In genomic region chr3:149444377-149444776, GRCm38 (mm10) we compare ENCODE assay signal across 12 mouse cellular contexts.
DNase-seq lines count a peak whose midpoint lies in the region; ATAC-seq and TF ChIP-seq lines count a peak whose summit lies in the region.
"Had no signal": no experiment of that assay in that cellular context is flagged by ENCODE, and none has a peak within 500 bp of the region (broad histone marks: within the 10 kb centered on the region; RNA-seq: fewer than 3 reads in every experiment).

No protein-coding gene starts in this region.

- no peak for DNase-seq in heart, embryonic 10.5 days (ENCODE audit: low spot score)
- DNase-seq in heart, postnatal 4 days = no peak
- no peak for DNase-seq in lung, adult 2 months
- DNase-seq in lung, postnatal 10 days = no peak
- DNase-seq in retina, postnatal 1 day = peak; percentile 60
- no peak for DNase-seq in embryo, embryonic 11 days
- DNase-seq: gastrocnemius, postnatal 25 days; liver; right cerebral cortex, postnatal 14 days; thymus, adult 18-20 months had no signal

- no peak for ATAC-seq in intestine, embryonic 16.5 days
- no peak for ATAC-seq in erythroblast, adult 5-6 weeks (replicated peaks; ENCODE audit: low FRiP score, poor library complexity, severe bottlenecking)

- H3K4me3 ChIP-seq in heart, embryonic 10.5 days = peak overlapping the region; percentile 60
- peak overlapping the region; percentile 68 for H3K4me3 ChIP-seq in lung, adult 2 months (replicated peaks; ENCODE audit: extremely low read depth, low read depth, low read length)
- peak overlapping the region; percentile 49 for H3K4me3 ChIP-seq in intestine, embryonic 16.5 days (ENCODE audit: low read length)

- no peak for TF ChIP-seq POLR2A in lung, adult 2 months (IDR thresholded peaks at IDR 0.05; ENCODE audit: borderline replicate concordance, extremely low read depth, low read depth, low read length)

- 70% methylated on average over 8 of the region's 8 CpGs for WGBS in heart, embryonic 10.5 days
- WGBS in lung, adult 2 months = 57% methylated on average over 8 of the region's 8 CpGs
- WGBS in intestine, embryonic 16.5 days = 57% methylated on average over 8 of the region's 8 CpGs

- peak overlapping the region; percentile 19; the same call in 1 of the 2 replicates for H3K4me2 ChIP-seq in intestine, embryonic 16.5 days (ENCODE audit: low read depth, low read length)

- H3K27me3 ChIP-seq in heart, embryonic 10.5 days (ENCODE audit: insufficient read depth, poor library complexity, severe bottlenecking) = no peaks in the 10 kb centered on the region
- no peaks in the 10 kb centered on the region for H3K27me3 ChIP-seq in intestine, embryonic 16.5 days (replicated peaks; ENCODE audit: control insufficient read depth, insufficient read depth, low read length)

- TF ChIP-seq CTCF in lung, adult 2 months (IDR thresholded peaks at IDR 0.05; ENCODE audit: insufficient read depth, low read length) = no peak

- H3K36me3 ChIP-seq in heart, embryonic 10.5 days = no peaks in the 10 kb centered on the region
- H3K36me3 ChIP-seq in intestine, embryonic 16.5 days (ENCODE audit: control insufficient read depth, insufficient read depth, low read length) = no peaks in the 10 kb centered on the region

- H3K9me3 ChIP-seq in heart, embryonic 10.5 days = no peaks in the 10 kb centered on the region
- H3K9me3 ChIP-seq in intestine, embryonic 16.5 days (ENCODE audit: control insufficient read depth, low read length) = no peaks in the 10 kb centered on the region

- peak overlapping the region; percentile 70; the same call in 1 of the 2 replicates for H3K27ac ChIP-seq in heart, embryonic 10.5 days
- no peak overlapping the region for H3K27ac ChIP-seq in intestine, embryonic 16.5 days (ENCODE audit: low read length)

- no peak overlapping the region for H3K9ac ChIP-seq in intestine, embryonic 16.5 days (ENCODE audit: low read depth, low read length)

- 0 out of 2 replicates have a peak, but pooled peaks cover 2% of the 10 kb centered on the region for H3K4me1 ChIP-seq in heart, embryonic 10.5 days
- H3K4me1 ChIP-seq in lung, adult 2 months (ENCODE audit: control insufficient read depth, insufficient read depth, low read length) = no peaks in the 10 kb centered on the region
- H3K4me1 ChIP-seq in intestine, embryonic 16.5 days (ENCODE audit: control insufficient read depth, insufficient read depth, low read length) = peaks cover 7% of the 10 kb centered on the region
